Mouse (Mus musculus) stomach, embryonic 15.5 days (tissue): ENCODE data around the gene Efnb3. TPM values are rescaled to one million over a fixed set of nuclear protein-coding genes. Genes with fewer than 3 reads are reported as not detected.

Experiments
- ATAC-seq: fragments of 200-750 bp; cut with Nextera tagmentation; 2 replicates; pipeline ENCODE4 v1.8.0; 2017; ENCODE audit warnings: low read depth, moderate number of reproducible peaks, moderate TSS enrichment; ENCODE audit not compliant: insufficient read depth, low FRiP score
- H3K27ac ChIP-seq: fragments of 300-500 bp; sonication (generic); 2 replicates; pipeline ENCODE4 v1.5.1; 2015; ENCODE audit warnings: mild to moderate bottlenecking, inconsistent platforms
- H3K27me3 ChIP-seq: fragments of 300-500 bp; sonication (generic); replicated peaks from 2 replicates; pipeline ENCODE4 v1.6.1; 2015; ENCODE audit warnings: inconsistent platforms
- H3K36me3 ChIP-seq: fragments of 300-500 bp; sonication (generic); 2 replicates; pipeline ENCODE4 v1.6.1; 2015; ENCODE audit warnings: inconsistent platforms
- H3K4me1 ChIP-seq: fragments of 300-500 bp; sonication (generic); 2 replicates; pipeline ENCODE4 v1.6.1; 2015; ENCODE audit warnings: inconsistent platforms
- H3K4me2 ChIP-seq: fragments of 300-500 bp; sonication (generic); 2 replicates; pipeline ENCODE4 v1.6.1; 2015; ENCODE audit warnings: mild to moderate bottlenecking, inconsistent platforms
- H3K4me3 ChIP-seq: fragments of 300-500 bp; sonication (generic); replicated peaks from 2 replicates; pipeline ENCODE4 v1.5.1; 2015; ENCODE audit warnings: inconsistent platforms
- H3K9ac ChIP-seq: fragments of 300-500 bp; sonication (generic); 2 replicates; pipeline ENCODE4 v1.6.1; 2015; ENCODE audit warnings: inconsistent platforms
- H3K9me3 ChIP-seq: fragments of 300-500 bp; sonication (generic); 2 replicates; pipeline ENCODE4 v1.6.1; 2016; ENCODE audit warnings: inconsistent platforms
- WGBS: fragments of 180-500 bp; shearing (Covaris S2); methylation state at CpG from one replicate; pipeline ENCODE4 v1.1.7; 2015; 5-methylcytosine and 5-hydroxymethylcytosine counted together
- polyA plus RNA-seq: library from polyadenylated mRNA; unstranded; fragments of >200 nt; fragmentation: Nextera tagmentation; extraction: Ambion mirVana; gene quantifications from 2 replicates; pipeline ENCODE4 v1.2.1, GENCODE M21; 2015

Efnb3 gene
- polyA plus RNA-seq, 1 experiment from 2014 or later = 10.4 TPM

DNA sequence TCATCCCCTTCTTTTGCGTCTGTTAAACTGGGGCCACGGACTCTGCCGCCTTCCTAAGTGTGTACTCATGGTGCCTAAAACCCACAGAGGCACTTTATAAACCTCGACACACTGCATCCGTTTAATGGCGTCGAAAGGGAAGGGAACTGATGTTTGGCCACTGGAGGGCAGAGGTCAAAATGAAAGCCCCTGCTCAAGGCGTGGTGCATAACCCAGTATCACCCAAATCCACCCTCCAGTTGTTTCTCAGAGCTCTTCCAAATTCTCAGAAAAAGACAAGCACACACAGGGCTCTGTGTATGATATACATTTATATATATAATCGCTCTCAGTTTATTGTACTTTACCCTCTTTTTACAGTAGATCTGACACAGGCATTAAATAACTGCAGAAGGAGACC lies 39.4 kb upstream of the Efnb3 start:
- Histone ChIP-seq H3K9ac (no peak overlapping the region), H3K4me1 (peaks cover 31% of the 10 kb centered on the region), H3K9me3 (no peaks in the 10 kb centered on the region), H3K4me2 (peak overlapping the region; percentile 40; the same call in 1 of the 2 replicates), H3K27ac (peak overlapping the region; percentile 61), H3K36me3 (no peaks in the 10 kb centered on the region), H3K27me3 (peaks cover 5% of the 10 kb centered on the region; the same call in 1 of the 2 replicates), H3K4me3 (no peak overlapping the region)
- 13% methylated on average over 9 of the region's 9 CpGs for WGBS
- no peak for ATAC-seq

DNA sequence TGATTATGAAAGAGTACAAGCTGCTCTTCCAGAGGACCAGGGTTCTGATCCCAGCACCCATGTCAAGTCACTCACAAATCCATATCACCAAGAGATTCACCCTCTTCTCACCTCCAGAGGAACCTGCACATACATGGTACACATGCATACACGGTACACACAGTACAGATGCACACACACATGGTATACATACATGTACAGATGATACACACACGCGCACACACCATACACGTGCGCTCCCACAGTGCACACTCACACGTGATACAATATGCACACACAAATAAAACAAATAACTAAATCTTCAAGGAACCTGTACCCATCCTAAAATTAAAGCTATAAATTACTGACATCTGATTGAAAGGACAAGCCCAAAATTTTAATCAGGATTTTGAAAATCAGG lies 34.8 kb upstream of the Efnb3 start:
- Histone ChIP-seq H3K9ac (no peak overlapping the region), H3K27ac (no peak overlapping the region), H3K4me1 (peaks cover 7% of the 10 kb centered on the region), H3K4me3 (no peak overlapping the region), H3K36me3 (peaks cover 25% of the 10 kb centered on the region), H3K4me2 (no peak overlapping the region), H3K27me3 (no peaks in the 10 kb centered on the region), H3K9me3 (no peaks in the 10 kb centered on the region)
- no peak for ATAC-seq
- 91% methylated on average over 6 of the region's 6 CpGs for WGBS

DNA sequence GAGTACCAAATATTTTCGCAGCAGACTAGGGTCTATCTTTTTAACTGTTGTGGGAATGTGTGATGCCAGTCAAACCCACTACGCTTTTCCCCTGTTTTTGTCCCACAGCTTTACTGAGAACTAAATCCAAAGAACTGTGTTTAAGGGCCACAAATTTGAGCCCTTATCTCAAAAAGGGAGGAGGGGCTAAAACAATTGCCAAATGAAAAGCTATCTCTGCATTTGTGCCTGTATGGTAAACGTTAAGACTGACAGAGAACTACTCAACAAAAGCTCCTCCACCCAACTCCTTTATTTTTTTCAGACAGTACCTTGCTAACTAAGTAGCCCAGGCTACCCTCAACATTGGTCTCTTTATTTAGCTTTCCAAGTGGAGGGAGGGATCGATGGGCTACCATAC lies 32.8 kb upstream of the Efnb3 start:
- H3K9ac ChIP-seq = no peak overlapping the region
- ATAC-seq = no peak
- no peak overlapping the region for H3K4me3 ChIP-seq
- no peak overlapping the region for H3K27ac ChIP-seq
- no peaks in the 10 kb centered on the region for H3K9me3 ChIP-seq
- WGBS = 85% methylated on average over 4 of the region's 4 CpGs
- H3K36me3 ChIP-seq = peaks cover 42% of the 10 kb centered on the region
- no peaks in the 10 kb centered on the region for H3K27me3 ChIP-seq
- no peak overlapping the region for H3K4me2 ChIP-seq
- H3K4me1 ChIP-seq = no peaks in the 10 kb centered on the region

DNA sequence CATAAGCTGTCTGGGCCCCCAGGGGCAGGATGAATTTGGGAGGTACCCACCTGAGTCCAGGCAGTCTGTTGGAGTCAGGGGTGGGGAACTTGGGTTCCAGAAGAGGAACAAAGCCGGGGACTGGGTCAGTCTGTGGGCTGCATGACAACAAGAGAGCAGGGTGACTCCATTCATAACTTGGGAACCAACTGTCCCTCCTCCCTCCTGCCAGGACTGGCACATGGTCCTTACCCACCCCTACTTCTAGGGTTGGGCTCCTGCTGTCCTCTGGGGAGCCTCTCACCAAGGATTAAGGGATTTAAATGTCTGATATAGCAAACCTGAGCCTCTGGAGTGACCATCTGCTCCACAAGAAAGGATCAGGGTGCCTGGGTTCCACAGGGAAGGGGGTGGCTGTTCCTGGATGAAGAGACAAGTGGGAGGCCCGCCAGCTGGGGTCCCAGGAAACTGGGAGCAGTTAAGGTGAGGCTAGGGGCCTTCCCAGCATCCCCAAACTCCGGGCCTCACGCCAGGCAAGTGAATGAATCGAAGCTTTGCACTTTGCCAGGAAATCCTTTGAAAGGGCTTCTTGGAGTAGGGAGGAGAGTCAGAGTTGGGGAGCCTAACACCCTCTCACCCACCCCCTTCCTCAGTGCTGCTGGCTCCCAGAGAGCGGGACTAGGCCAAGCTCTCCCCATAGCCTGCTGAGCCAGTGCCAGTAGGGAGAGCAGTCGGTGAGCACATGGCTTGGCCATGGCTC lies 32.1 kb upstream of the Efnb3 start:
- no peak overlapping the region for H3K27ac ChIP-seq
- 75% methylated on average over 7 of the region's 7 CpGs for WGBS
- no peaks in the 10 kb centered on the region for H3K9me3 ChIP-seq
- H3K4me1 ChIP-seq = no peaks in the 10 kb centered on the region
- no peak overlapping the region for H3K4me3 ChIP-seq
- no peaks in the 10 kb centered on the region for H3K27me3 ChIP-seq
- peaks cover 44% of the 10 kb centered on the region for H3K36me3 ChIP-seq
- no peak overlapping the region for H3K4me2 ChIP-seq
- no peak overlapping the region for H3K9ac ChIP-seq
- no peak for ATAC-seq

DNA sequence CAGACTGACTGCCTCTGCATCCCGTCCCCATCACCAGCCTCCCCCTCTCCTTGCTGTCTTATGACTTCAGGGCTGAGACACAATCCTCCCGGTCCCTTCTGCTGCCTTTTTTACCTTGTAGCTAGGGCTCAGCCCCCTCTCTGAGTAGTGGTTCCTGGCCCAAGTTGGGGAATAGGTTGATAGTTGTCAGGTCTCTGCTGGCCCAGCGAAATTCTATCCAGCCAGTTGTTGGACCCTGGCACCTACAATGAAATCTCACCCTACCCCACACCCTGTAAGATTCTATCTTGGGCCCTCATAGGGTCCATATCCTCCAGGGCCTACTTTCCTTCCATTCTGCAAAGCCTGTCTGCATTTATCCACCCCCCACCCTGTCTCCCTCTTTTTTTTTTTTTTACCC lies 31.4 kb upstream of the Efnb3 start:
- H3K9me3 ChIP-seq = no peaks in the 10 kb centered on the region
- H3K4me2 ChIP-seq = no peak overlapping the region
- no peaks in the 10 kb centered on the region for H3K4me1 ChIP-seq
- no peak for ATAC-seq
- H3K27me3 ChIP-seq = no peaks in the 10 kb centered on the region
- no peak overlapping the region for H3K27ac ChIP-seq
- peaks cover 44% of the 10 kb centered on the region for H3K36me3 ChIP-seq
- no peak overlapping the region for H3K4me3 ChIP-seq
- WGBS = 77% methylated on average over 3 of the region's 3 CpGs
- H3K9ac ChIP-seq = no peak overlapping the region

DNA sequence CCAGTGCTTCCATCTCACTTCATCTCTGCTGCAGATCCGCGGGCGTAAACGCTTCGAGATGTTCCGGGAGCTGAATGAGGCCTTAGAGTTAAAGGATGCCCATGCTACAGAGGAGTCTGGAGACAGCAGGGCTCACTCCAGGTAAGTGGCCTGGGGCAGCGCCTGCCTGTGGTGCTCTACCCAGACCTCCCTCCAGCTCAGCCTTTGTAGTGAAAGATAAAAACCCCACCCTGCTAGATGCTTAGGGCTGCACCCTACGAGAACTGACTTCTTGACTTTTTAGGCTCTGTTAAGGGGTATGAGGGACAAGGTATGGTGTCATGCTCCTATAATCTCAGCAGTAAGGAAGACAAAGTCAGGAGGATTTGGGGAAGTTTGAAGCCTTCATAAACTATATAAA lies 30.6 kb upstream of the Efnb3 start:
- H3K4me2 ChIP-seq = no peak overlapping the region
- no peak overlapping the region for H3K9ac ChIP-seq
- peaks cover 44% of the 10 kb centered on the region for H3K36me3 ChIP-seq
- no peak for ATAC-seq
- no peaks in the 10 kb centered on the region for H3K9me3 ChIP-seq
- no peaks in the 10 kb centered on the region for H3K27me3 ChIP-seq
- no peak overlapping the region for H3K27ac ChIP-seq
- 91% methylated on average over 8 of the region's 8 CpGs for WGBS
- no peak overlapping the region for H3K4me3 ChIP-seq
- H3K4me1 ChIP-seq = no peaks in the 10 kb centered on the region

DNA sequence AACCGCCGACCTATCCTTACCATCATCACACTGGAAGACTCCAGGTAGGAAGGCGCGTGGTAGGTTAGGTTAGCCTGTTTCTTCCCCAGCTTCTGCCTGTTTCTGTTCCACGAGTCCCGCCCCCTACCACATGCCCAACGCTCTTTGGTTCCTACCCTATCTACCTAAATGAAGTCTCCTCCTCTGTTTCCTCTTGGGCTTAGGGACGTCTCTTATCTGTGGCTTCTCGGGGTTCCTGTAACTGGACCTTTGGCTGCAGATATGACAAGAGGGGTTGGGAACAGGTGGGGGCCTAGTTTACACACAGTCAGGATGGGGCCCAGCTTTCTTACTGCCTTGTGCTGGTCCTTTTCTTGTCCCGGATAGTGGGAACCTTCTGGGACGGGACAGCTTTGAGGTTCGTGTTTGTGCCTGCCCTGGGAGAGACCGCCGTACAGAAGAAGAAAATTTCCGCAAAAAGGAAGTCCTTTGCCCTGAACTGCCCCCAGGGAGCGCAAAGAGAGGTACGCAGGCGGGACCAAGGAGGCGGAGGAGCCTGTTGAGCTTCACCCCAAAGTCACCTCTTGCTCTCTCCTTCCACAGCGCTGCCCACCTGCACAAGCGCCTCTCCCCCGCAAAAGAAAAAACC lies 29.3 kb upstream of the Efnb3 start:
- Histone ChIP-seq H3K4me3 (no peak overlapping the region), H3K36me3 (peaks cover 44% of the 10 kb centered on the region), H3K4me1 (peaks cover 3% of the 10 kb centered on the region; the same call in 1 of the 2 replicates), H3K27ac (no peak overlapping the region), H3K27me3 (no peaks in the 10 kb centered on the region), H3K4me2 (no peak overlapping the region), H3K9me3 (no peaks in the 10 kb centered on the region), H3K9ac (no peak overlapping the region)
- peak; percentile 38; the same call in 1 of the 2 replicates for ATAC-seq
- 91% methylated on average over 22 of the region's 22 CpGs for WGBS

DNA sequence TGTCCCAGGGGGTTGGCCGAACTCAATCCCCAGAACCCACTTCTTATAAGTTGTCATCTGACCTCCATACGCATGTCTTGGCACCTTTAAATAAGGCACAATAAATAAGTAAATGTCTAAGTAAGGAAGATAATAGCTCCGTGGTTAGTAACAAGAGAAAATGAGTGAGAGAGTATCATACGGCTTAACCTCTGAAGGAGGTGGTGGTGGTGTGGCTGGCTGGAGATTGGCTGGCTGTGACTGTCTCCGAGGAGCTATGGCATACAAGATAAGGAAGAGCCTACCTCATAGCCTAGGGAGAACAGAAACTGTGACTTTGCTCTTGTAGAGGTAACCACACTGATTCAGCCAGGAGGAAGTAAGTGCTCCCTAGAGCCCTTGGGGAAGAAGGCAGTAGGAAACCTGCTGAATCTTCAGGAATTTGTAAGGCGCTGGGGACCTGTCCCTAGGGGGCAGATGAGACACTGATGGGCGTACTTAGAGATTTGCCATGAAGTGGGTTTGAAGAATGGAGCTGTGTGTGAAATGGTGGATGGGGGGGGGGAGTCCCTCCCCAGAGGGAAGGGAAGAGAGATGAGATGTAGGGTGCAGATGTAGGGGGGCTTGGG lies 25.8 kb upstream of the Efnb3 start:
- Histone ChIP-seq H3K36me3 (peaks cover 29% of the 10 kb centered on the region), H3K4me3 (no peak overlapping the region), H3K4me2 (no peak overlapping the region), H3K27me3 (no peaks in the 10 kb centered on the region), H3K27ac (no peak overlapping the region), H3K4me1 (peaks cover 13% of the 10 kb centered on the region), H3K9me3 (no peaks in the 10 kb centered on the region), H3K9ac (no peak overlapping the region)
- 68% methylated on average over 7 of the region's 7 CpGs for WGBS
- ATAC-seq = peak; percentile 59; the same call in 1 of the 2 replicates

DNA sequence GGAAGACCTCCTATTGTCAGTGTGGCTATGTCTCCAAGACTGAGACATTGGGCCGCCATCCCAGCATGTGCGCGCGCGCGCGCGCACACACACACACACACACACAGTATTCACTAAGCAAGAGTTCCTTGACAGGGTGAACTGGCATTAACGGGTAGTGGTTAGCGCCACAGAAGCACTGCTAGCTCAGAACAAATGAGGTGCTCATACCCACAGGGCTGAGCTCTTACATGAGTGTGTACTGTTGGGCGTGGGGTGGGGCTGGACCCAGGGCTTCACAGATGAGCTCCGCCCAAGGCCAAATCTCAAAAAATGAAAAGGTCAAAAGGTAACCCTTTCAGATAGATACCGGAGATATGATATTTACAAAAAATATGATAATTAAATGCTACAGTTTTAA lies 24.9 kb upstream of the Efnb3 start:
- H3K9me3 ChIP-seq = no peaks in the 10 kb centered on the region
- WGBS = 92% methylated on average over 13 of the region's 13 CpGs
- no peak overlapping the region for H3K4me3 ChIP-seq
- H3K27ac ChIP-seq = no peak overlapping the region
- ATAC-seq = no peak
- no peaks in the 10 kb centered on the region for H3K27me3 ChIP-seq
- no peak overlapping the region for H3K9ac ChIP-seq
- H3K4me1 ChIP-seq = peaks cover 13% of the 10 kb centered on the region
- H3K36me3 ChIP-seq = peaks cover 20% of the 10 kb centered on the region
- no peak overlapping the region for H3K4me2 ChIP-seq

DNA sequence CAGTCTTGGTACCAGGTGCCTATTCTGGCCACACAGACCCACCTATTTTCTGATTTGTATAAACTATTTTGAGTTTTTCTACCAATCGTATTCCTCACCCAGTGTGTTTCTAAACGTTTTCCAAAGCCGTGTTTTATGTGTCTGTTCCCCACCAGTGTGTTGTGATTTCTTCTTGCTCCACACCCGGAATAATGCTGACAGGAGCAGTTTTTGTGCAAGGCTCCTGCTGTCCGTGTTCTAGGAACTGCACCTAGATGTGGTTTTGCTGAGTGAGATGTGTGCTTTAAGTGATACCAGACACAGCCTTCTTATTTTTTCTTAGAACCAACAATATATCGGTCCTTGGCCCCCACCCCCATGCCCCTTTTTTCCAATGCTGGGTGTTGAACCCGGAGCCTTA lies 24.0 kb upstream of the Efnb3 start:
- Histone ChIP-seq H3K4me3 (no peak overlapping the region), H3K27me3 (no peaks in the 10 kb centered on the region), H3K36me3 (peaks cover 13% of the 10 kb centered on the region), H3K4me2 (no peak overlapping the region), H3K27ac (no peak overlapping the region), H3K9ac (no peak overlapping the region), H3K9me3 (no peaks in the 10 kb centered on the region), H3K4me1 (peaks cover 13% of the 10 kb centered on the region)
- no peak for ATAC-seq
- 84% methylated on average over 7 of the region's 7 CpGs for WGBS

DNA sequence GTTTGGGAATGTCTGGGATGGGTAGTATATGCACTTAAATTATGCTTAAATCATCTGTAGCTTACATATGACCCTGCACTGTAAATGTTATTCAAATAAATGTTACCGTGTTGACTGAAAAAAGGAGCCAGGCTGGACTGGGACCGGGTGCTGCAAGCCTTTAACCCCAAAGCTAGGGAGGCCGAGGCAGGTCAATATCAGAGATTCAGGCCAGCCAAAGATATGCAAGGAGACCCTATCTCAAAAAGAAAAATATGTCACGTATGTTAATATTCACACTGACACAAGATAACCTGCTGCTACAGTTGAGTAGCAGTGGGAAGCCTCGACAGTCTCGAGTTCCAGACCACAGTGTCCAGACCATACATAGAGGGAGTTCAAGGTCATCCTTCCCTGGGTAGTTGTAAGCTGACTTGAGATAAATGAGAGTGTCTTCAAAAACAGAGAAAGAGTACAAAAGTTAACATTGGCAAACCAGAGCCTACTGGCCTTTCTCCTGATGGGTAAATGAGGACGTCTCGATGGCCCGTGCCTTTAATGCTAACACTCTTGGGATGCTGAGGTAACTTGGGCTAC lies 22.3 kb upstream of the Efnb3 start:
- peak overlapping the region; percentile 80 for H3K4me3 ChIP-seq
- H3K9ac ChIP-seq = peak overlapping the region; percentile 38; the same call in 1 of the 2 replicates
- H3K4me1 ChIP-seq = peaks cover 28% of the 10 kb centered on the region
- peak overlapping the region; percentile 60 for H3K4me2 ChIP-seq
- WGBS = 61% methylated on average over 9 of the region's 9 CpGs
- H3K27ac ChIP-seq = no peak overlapping the region
- H3K27me3 ChIP-seq = no peaks in the 10 kb centered on the region
- no peaks in the 10 kb centered on the region for H3K36me3 ChIP-seq
- H3K9me3 ChIP-seq = no peaks in the 10 kb centered on the region
- no peak for ATAC-seq

DNA sequence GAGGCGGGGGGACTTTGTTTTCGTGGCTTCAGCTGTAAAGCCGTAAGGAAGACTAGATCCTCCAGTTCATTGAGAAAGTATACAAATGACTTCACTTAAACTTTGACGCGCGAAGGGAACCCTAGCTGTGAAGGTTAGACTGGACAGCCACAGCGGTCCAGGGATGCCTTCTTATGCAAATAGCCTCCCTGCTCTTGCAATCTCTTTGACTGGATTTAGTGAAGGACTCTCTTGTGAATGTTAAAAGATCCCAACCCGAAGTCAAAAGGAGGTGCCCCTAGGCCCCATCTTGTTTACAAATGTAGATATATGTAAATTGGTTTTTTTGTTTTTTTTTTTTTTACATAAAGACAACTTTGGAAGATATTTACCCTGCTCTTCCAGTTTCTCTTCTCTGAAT lies 21.8 kb upstream of the Efnb3 start:
- Histone ChIP-seq H3K4me2 (peak overlapping the region; percentile 60), H3K4me3 (peak overlapping the region; percentile 80), H3K27ac (peak overlapping the region; percentile 97), H3K9me3 (no peaks in the 10 kb centered on the region), H3K4me1 (peaks cover 32% of the 10 kb centered on the region), H3K36me3 (no peaks in the 10 kb centered on the region), H3K9ac (peak overlapping the region; percentile 38; the same call in 1 of the 2 replicates), H3K27me3 (no peaks in the 10 kb centered on the region)
- no peak for ATAC-seq
- WGBS = under 1% methylated on average over 8 of the region's 8 CpGs
